Mouse (Mus musculus): ENCODE measurements around the gene Stac. TPM values are rescaled to one million over a fixed set of nuclear protein-coding genes. Genes with fewer than 3 reads are reported as not detected.

Stac gene
- total RNA-seq, 2 experiments from 2014 or later: 0.37 to 0.82 TPM

DNA sequence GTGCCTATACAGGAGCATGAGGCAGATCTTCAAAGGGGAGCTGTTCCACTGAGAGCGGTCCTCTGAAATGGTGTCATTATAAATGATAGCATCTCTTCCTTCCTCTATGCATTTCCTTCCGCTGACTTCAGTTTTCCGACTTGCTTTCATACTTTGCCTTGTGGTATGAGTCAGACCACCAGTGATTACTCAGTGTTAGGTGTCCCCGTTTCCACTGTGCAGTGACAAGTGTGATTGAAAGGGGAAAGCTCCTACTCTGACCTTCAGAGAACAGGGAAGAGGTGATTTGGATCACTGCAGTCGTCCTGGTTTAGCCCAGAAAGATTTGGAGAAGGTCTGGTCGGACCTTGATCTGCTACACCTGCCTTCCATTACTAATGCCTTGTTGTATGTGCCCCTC, 81.4 kb downstream of the Stac start:
- intact Hi-C loops (cut with DNase I): no loop called here
- DNase-seq: no peak

DNA sequence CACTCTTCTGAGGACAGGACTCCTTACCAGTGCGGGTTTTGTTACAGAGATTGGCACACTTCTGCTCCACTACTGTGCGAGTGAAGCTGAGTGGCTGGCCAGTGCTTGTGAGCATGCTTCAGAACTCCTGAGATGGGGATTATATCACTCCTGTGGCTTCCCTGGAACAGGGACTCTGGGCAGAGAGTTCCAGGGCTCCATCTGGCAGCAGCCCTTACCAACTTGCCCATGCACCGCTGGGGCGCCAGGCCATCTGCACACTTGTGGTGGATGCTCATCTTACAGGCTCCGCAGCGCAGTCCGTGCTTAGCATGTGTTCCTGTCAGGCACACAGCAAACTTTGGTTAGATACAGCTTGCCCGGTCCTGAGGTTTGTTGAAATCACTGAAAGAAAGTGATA, 83.5 kb downstream of the Stac start:
- no peak for DNase-seq
- intact Hi-C loops (cut with DNase I): no loop called here

DNA sequence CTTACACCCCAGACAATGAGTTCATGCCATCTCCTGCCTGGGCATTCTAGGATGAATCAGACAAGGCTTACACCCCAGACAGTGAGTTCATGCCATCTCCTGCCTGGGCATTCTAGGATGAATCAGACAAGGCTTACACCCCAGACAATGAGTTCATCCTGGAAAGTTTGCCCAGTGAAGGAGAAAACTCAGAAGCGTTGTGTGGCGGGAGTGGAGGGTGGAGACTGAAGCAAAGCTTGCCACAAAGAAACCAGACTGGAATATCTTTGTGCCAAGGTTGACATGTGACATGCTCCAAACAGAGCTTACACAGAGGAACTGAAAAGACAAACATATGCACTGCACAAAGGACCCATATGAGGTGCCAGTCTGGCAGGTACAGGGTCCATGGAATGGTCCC, 102.6 kb downstream of the Stac start:
- intact Hi-C loops (cut with DNase I): no loop called here
- DNase-seq: no peak

DNA sequence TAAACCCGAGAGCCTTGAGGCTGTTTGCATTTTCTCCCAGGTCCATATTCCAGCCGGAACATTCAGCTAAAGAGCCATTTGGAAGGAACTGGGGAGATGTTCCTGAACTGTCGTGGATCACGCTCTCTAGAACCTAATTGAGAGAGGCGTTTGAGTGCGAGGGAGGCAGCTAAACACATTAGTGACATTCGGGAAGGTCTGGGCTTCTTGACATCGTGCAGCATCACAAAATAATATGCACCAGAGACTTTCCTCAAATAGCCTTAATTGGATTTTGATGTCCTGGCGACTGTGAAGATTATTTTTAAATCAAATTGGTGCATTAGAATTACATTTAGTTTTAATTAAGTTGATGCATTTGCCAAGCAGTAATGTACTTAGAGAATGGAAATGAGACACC, 111.4 kb downstream of the Stac start:
- DNase-seq: no peak
- intact Hi-C loops (cut with DNase I): no loop called here

DNA sequence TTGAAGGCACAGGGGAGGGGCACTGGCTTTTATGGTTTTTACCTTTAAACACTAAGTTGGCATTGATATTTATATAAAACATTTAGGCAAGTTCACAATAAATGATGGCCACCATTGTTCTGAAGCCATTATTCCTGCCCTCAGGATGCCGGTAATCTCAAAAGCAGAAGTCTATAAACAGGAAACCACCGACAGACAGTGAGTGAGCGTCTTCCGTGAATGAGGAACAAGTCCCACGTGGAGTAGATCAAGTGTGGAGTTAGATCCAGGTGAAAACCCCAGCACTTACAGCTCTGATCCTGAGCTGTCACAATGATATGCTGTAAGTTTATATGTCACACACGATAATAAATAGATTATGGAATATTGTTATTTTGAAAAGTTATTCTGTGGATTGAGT, 112.7 kb downstream of the Stac start:
- intact Hi-C loops (cut with DNase I): no loop called here

DNA sequence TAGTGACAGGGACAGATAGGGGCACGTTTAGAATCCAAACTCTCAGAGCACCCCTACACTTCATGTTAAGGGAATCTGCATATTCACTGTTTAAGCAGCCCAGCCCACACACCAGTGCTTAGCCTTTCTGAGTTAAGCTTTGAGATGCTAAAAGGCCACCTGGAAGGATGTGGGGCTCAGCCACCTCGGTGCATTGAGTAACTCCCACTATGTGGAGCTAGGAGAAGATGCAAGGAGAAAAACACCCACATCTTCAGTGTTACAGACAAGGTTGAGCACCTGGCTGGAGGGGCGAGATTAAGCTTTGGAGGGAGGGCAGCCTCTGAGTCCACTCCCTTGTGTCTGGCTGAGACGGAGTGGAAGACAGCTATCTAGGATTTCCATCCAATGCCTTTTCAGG, 114.3 kb downstream of the Stac start:
- no peak for DNase-seq
- intact Hi-C loops (cut with DNase I): no loop called here

More for the DNA sequence above, 112.7 kb downstream of the Stac start:
- DNase-seq: no peak

DNA sequence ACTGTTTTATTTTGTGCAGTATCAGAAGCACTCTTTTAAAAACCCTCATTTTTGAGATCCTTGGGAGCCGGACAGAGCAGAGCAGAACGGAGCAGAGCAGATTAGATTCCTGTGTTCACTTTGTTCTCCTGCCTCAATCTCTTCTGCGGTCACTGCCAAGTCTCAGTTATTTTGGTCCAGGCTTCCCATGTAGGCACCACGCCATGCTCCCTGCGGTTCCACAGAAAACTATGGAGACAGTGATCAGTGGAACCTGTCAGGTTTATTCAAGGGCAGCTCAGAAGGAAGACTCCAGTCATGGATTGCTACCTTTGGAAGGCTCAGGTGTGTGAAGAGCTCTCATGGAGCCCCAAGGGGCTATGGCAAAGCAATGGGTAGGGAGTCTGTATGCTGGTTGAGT, 116.3 kb downstream of the Stac start:
- intact Hi-C loops (cut with DNase I): loop anchor here (5.0 kb wide), 1 partner anchor 343 kb away; no protein-coding TSS in a partner anchor
- DNase-seq: no peak

DNA sequence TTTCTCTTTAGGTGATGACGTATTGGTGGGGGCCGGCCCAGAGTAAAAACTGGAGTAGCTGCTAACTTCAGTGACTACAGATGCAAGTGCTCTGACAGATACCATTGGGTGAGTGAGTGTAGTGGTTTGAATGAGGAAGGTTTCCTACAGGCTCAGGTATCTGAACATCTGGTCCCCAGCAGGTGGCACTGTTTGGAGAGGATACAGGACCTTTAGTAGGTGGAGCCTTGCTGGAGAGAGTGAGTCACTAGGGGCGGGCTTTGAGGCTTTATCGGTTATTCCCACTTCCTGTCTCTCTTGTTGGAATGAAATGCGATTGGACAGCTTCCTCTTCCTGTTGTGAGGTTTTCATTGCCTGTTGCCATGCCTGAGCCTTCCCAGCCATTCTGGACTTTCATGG, 118.5 kb downstream of the Stac start:
- intact Hi-C loops (cut with DNase I): loop anchor here (5.0 kb wide), 1 partner anchor 346 kb away; no protein-coding TSS in a partner anchor
- DNase-seq: no peak

DNA sequence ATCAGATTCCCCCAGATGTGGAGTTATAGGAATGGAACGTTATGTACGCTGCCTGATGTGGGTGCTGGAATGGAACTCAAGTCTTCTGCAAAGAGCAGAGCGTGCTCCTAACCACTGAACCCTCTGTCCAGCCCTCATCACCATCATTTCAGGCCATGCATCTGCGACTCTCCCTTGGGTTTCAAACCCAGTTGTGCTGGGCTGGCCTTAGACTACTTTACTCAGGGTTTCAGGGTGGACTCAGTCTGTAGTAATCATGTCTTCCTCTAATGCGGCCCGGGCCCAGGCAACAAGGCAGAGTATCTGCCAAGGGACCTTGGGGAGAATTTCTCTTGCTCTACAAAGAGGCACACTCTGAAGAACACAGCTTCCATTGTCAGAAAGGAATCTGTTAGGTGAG, 126.0 kb downstream of the Stac start:
- DNase-seq: no peak
- intact Hi-C loops (cut with DNase I): no loop called here

DNA sequence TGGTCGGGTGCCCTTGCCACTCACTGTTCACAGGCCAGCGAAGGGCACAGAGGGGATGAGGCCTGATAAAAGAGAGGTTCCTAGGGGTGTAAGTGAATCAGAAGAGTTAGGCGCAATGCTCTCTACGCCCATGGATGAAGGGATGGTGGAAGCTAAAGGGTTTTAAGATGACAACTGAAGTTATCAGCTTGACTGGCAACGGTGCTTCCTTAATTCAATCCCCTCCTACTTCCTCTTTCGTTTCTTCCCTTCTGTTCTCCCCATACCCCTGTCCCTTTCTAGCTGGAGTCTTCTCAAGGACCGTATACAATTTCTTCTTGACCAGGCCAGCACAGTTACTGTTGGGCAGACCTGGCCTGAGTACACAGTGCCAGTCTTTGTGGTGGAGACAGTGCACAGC, 126.9 kb downstream of the Stac start:
- intact Hi-C loops (cut with DNase I): no loop called here
- DNase-seq: no peak

DNA sequence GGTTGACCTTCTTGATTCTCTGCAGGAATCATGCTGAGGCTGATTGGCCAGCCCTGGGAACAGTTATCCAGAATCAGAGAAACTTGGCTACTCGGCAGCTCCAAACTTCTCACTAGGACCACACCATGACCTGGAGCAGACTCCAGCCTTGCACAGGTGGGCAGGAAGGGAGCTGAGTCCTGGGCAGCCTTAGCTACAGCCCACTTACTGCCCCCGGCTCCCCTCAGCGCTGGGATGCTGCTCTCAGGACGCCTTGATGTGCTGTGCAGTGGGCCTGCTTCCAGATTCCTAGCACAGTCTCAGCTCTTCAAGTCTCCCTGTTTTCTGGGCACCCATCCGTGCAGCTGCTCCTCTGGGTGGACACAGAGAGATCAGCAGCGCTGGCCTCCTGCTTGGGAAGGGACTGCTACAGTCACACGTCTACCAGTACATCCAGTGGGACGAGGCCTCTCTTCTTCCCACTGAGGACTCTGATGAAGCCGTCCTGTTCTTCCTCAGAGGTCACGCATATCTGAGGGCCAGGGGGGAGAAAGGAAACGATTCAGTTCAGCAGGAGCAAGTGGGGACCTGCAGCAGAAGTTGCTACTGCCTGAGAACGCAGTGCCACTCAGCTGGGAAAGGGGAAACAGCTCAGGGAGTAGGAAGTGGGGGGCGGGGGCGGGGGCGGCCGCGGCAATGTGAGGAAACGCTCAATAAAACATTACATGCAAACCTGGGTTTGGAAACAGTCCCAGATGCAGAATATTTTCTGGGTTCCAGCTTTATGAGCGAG, 127.7 kb downstream of the Stac start:
- DNase-seq: no peak
- intact Hi-C loops (cut with DNase I): no loop called here

DNA sequence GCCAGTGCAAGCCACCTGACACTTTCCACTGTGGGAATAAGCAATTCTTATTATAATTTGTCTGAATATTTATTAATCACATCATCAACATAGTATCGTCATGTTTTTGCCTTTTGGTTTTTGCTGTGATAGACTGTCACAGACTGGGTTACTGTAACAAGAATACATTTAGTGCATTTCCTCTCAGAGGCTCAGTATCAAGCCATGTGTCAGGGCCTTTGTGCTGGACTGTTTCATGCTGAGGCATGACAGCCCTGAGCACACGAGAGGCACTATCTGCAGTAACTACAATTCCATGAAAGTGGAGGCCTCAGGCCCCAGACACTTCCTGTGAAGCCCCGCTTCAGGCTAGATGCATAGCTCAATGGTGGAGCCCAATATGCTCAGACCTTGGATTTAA, 133.4 kb downstream of the Stac start:
- intact Hi-C loops (cut with DNase I): loop anchor here (10.0 kb wide), 1 partner anchor 358 kb away; no protein-coding TSS in a partner anchor
- DNase-seq: no peak

DNA sequence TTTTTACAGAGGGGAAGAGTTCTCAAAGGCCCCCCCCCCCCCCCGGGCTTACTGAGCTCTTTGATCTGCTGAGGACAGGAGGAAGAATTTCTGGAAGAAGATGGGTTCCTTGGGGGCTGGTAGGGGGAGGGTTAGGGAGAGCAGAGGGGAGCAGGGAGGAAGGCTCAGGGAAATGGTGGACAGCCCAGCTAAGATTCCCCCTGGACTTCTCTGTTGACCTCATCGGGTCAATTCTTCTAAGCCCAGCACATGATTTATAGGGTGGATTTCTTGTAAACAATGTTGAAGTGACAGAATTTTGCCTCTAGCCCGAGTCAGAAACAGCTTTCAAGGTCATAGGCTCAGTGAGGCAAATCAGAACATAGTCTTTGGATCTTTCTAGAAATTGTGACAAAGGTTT, 137.3 kb downstream of the Stac start:
- DNase-seq: no peak
- intact Hi-C loops (cut with DNase I): loop anchor here (10.0 kb wide), 1 partner anchor 362 kb away; no protein-coding TSS in a partner anchor

DNA sequence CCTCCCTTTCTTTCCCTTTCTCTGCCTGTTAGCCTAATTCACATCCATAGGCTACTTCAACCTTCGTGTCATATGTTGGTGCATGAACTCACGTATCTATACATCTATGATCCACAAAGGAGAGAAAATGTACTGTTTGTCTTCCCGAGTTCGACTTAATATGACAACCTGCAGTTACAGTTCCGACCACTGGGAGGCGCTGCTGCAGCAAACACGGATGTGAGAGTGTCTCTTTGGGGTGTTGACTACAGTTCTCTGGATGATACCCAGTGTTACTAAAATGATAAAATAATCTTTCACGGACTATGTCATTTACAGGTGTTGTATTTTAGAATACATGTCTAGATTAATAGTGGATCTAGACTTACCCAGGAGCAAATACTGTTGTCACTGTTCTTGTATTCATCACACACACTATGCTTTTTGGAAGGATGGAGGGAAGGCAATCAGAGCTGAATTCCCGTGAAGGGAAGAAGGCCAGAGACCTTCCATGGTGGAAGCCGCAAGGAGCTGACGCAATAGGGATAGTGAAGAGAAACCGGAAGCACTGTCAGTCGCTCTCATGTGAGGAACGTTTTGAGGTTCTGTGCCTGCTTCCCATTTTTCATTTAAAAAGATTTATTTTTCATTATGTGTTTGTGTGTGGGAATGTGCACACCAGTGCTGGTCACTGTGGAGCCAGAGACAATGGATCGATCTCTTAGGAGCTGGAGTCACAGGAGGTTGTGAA, 138.5 kb downstream of the Stac start:
- DNase-seq: no peak
- intact Hi-C loops (cut with DNase I): loop anchor here (10.0 kb wide), 1 partner anchor 363 kb away; no protein-coding TSS in a partner anchor

DNA sequence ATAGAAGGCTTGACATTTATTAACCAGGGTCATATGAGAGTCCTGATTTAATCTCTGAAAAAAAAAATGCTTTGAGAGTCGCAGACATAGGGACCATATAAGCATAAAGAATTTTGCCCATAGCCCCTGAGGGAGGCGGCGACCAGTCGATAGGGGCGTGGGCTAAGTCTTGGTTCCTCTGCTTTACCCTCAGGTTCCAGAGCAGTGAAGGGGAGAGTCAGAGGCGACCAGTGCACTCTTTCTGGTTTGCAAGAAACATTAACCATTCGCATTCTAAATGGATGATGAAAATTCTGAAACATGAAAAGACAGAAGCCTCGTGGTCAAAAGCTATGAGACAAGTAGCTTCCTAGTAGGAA, 139.2 kb downstream of the Stac start:
- no peak for DNase-seq
- intact Hi-C loops (cut with DNase I): loop anchor here (10.0 kb wide), 1 partner anchor 364 kb away; no protein-coding TSS in a partner anchor

DNA sequence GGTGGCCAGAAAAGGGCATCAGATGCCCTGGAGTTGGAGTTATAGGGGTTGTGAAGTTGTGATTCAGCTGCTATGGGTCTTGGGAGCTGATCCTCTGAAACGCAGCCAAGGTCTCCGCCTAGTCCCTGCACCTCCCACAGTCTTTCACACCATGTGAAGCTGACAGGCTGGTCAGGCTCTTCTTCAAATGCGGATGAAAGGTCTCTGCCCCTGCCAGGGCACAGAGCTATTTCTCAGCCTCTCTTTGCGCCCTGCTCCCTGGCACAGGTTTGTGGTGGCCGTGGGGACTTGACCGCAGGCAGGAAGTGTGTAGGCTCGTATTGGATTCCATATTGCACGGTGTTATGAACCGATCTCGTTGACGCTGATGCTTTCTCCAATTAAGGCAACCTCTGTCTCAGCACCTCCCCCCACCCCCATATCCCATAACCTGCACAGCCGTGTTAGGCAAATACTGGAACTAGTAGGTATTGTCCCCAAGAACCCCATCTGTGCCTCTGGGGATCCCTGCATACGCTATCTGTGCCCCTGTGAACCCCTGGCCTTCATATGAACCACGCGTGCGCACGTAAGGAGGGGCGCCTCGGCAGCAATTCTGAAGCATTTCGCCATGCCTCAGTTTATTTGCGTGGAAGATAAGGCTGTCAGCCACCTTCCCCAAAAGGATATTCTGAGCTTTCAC, 139.7 kb downstream of the Stac start:
- no peak for DNase-seq
- intact Hi-C loops (cut with DNase I): loop anchor here (10.0 kb wide), 1 partner anchor 364 kb away; no protein-coding TSS in a partner anchor

DNA sequence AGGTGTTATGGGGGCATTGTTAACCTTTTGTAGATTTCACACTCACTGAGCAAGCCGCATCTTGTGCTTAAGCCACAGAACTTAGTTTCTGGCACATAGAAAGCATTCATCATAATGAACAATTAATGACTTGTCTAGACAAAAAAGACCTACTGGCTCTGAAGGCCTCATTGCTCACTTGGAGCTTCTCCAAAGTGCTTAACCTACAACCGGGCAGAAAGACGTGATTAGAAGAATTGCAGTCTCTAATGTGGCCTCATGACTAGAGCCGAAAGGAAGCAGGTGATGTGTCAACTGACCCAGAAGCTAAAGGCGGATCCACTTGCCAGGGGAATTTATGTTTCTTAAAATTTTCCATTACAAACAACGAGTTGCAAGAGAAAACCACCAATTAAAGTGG, 147.5 kb downstream of the Stac start:
- no peak for DNase-seq
- intact Hi-C loops (cut with DNase I): no loop called here

DNA sequence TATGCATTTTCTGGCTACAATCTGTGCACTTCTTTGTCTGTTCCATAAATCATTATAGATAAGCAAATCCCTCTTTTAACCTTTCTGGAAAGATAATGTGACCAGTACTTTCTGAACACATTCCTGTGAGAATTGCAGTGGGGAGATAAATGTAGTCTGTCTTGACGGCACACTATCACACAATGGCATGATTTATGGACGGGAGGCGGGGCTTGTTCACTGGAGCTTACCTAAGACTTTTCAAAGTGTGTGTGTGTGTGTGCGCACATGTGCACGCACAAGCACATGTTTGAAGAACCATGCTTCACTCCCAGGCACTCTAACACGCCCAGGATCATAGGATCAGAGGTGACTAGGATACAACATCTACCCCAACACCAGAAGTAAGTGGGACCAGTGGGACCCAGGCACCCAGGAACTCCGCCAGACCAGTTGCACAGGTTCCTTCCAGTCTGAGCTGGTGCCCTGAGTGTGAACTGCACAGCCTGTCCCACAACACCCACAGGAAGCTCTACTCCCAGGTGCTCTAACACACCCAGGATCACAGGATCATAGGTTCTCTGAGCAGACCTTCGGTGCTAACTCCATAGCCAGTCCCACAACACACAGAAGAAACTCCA, 154.6 kb downstream of the Stac start:
- intact Hi-C loops (cut with DNase I): no loop called here
- DNase-seq: no peak

DNA sequence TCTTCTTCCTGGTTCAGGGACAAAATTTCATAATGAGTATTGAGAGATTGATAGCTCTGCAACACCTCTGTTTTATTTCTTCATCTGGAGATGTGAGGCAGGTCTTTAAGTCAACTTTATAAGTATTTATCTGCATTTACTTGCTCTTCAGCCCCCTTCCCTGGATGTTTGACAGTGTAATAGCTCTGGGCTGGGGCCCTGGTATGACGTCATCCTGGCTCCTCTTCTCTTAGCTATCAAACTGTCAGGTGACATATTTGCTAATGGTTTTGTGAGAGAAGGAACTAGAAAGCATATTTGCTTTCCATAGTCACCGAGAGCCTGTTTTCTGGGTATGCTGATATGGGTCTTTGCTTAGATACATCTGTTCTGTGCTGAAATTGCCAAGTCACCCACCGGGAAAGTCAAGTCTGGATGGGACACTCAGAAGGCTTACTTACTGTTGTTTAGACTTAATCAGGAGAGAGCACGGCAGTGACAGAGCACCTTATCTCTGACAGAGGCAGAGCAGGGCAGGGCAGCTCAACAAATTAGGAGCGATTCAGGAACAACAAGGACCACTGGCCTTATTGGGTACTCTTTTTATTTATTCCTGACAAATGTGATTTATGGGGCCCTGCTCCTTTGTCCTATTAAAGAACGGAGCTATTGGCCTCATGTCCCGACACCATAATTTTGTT, 155.3 kb downstream of the Stac start:
- no peak for DNase-seq
- intact Hi-C loops (cut with DNase I): no loop called here

DNA sequence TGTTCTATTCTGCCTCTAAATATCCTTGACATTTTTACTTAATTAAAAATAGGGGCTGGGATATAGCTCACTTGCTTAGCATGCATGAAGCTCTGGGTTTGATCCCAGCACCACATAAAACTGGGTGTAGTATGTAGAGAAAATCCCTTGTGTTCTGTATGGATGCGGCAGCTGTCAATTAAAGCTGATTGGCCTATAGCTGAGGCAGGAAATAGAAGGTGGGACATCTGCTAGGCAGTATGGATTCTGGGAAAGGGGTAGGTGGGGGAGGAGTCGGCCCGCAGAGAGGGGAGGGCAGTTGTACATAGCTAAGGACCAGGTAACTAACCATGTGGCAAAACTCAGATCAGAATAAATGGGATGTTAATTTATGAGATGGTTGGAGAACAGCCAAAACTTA, 166.3 kb downstream of the Stac start:
- DNase-seq: no peak
- intact Hi-C loops (cut with DNase I): no loop called here

Measured in gastrocnemius, postnatal 36 days (tissue).